ENCODE assay signal across 20 mouse cellular contexts in genomic region chr7:76229311-76229937, GRCm38 (mm10). TPM values are rescaled to one million over a fixed set of nuclear protein-coding genes. Genes with fewer than 3 reads are reported as not detected.
DNase-seq lines count a peak whose midpoint lies in the region; ATAC-seq lines count a peak whose summit lies in the region.
"Had no signal": no experiment of that assay in that cellular context is flagged by ENCODE, and none has a peak within 500 bp of the region (broad histone marks: within the 10 kb centered on the region; RNA-seq: fewer than 3 reads in every experiment).

Agbl1 (plus strand) TSS chr7:76229887.

- H3K27me3 ChIP-seq in embryonic facial prominence, embryonic 12.5 days: no peaks in the 10 kb centered on the region
- H3K27me3 ChIP-seq in embryonic facial prominence, embryonic 10.5 days (replicated peaks; ENCODE audit: low read depth, poor library complexity, severe bottlenecking): no peaks in the 10 kb centered on the region
- no peaks in the 10 kb centered on the region for H3K27me3 ChIP-seq in limb, embryonic 13.5 days
- H3K27me3 ChIP-seq in limb, embryonic 10.5 days (ENCODE audit: low read depth, poor library complexity, severe bottlenecking): no peaks in the 10 kb centered on the region
- H3K27me3 ChIP-seq in hindbrain, embryonic 16.5 days (replicated peaks; ENCODE audit: control insufficient read depth, insufficient read depth, low read length): no peaks in the 10 kb centered on the region
- H3K27me3 ChIP-seq: liver, embryonic 13.5 days; neural tube, embryonic 15.5 days had no signal

- 0 out of 2 replicates have a peak, but pooled peaks have one; percentile 35 for ATAC-seq in embryonic facial prominence, embryonic 12.5 days (ENCODE audit: insufficient number of reproducible peaks, insufficient read depth, low FRiP score, low TSS enrichment)
- ATAC-seq in limb, embryonic 13.5 days (ENCODE audit: low FRiP score, low read depth): peak; percentile 36; the same call in 1 of the 2 replicates
- ATAC-seq in hindbrain, embryonic 16.5 days: peak; percentile 27; the same call in 1 of the 2 replicates

- H3K36me3 ChIP-seq in embryonic facial prominence, embryonic 12.5 days: no peaks in the 10 kb centered on the region
- no peaks in the 10 kb centered on the region for H3K36me3 ChIP-seq in embryonic facial prominence, embryonic 10.5 days (replicated peaks)
- H3K36me3 ChIP-seq in limb, embryonic 13.5 days: no peaks in the 10 kb centered on the region
- H3K36me3 ChIP-seq in limb, embryonic 10.5 days: no peaks in the 10 kb centered on the region
- no peaks in the 10 kb centered on the region for H3K36me3 ChIP-seq in hindbrain, embryonic 16.5 days (ENCODE audit: control insufficient read depth, insufficient read depth, low read length)
- H3K36me3 ChIP-seq: G1E; liver, embryonic 13.5 days; neural tube, embryonic 15.5 days had no signal

- H3K4me3 ChIP-seq in embryonic facial prominence, embryonic 12.5 days: no peak within 1 kb of the TSS
- H3K4me3 ChIP-seq in embryonic facial prominence, embryonic 10.5 days: no peak within 1 kb of the TSS
- H3K4me3 ChIP-seq in limb, embryonic 13.5 days: no peak within 1 kb of the TSS
- H3K4me3 ChIP-seq in limb, embryonic 10.5 days: no peak within 1 kb of the TSS
- no peak within 1 kb of the TSS for H3K4me3 ChIP-seq in hindbrain, embryonic 16.5 days (ENCODE audit: low read length)
- H3K4me3 ChIP-seq: liver, embryonic 13.5 days; myocyte; neural tube, embryonic 15.5 days had no signal

- H3K9me3 ChIP-seq in embryonic facial prominence, embryonic 12.5 days: no peaks in the 10 kb centered on the region
- no peaks in the 10 kb centered on the region for H3K9me3 ChIP-seq in embryonic facial prominence, embryonic 10.5 days
- H3K9me3 ChIP-seq in limb, embryonic 13.5 days: no peaks in the 10 kb centered on the region
- H3K9me3 ChIP-seq in limb, embryonic 10.5 days (replicated peaks): no peaks in the 10 kb centered on the region
- no peaks in the 10 kb centered on the region for H3K9me3 ChIP-seq in hindbrain, embryonic 16.5 days (ENCODE audit: control insufficient read depth, low read length)
- H3K9me3 ChIP-seq: liver, embryonic 13.5 days; neural tube, embryonic 15.5 days had no signal

- H3K4me1 ChIP-seq in embryonic facial prominence, embryonic 12.5 days: no peaks in the 10 kb centered on the region
- peaks cover 10% of the 10 kb centered on the region for H3K4me1 ChIP-seq in embryonic facial prominence, embryonic 10.5 days
- H3K4me1 ChIP-seq in limb, embryonic 13.5 days: no peaks in the 10 kb centered on the region
- peaks cover 12% of the 10 kb centered on the region for H3K4me1 ChIP-seq in limb, embryonic 10.5 days
- no peaks in the 10 kb centered on the region for H3K4me1 ChIP-seq in hindbrain, embryonic 16.5 days (ENCODE audit: control insufficient read depth, insufficient read depth, low read depth, low read length)
- H3K4me1 ChIP-seq: liver, embryonic 13.5 days; neural tube, embryonic 15.5 days had no signal

- 48% methylated on average over 7 of the region's 7 CpGs for WGBS in embryonic facial prominence, embryonic 12.5 days
- WGBS in embryonic facial prominence, embryonic 10.5 days: 58% methylated on average over 7 of the region's 7 CpGs
- WGBS in limb, embryonic 13.5 days: 31% methylated on average over 7 of the region's 7 CpGs
- WGBS in limb, embryonic 10.5 days: 48% methylated on average over 7 of the region's 7 CpGs
- WGBS in hindbrain, embryonic 16.5 days: 65% methylated on average over 7 of the region's 7 CpGs

- H3K27ac ChIP-seq in embryonic facial prominence, embryonic 12.5 days: no peak within 1 kb of the TSS
- H3K27ac ChIP-seq in embryonic facial prominence, embryonic 10.5 days (replicated peaks): no peak within 1 kb of the TSS
- no peak within 1 kb of the TSS for H3K27ac ChIP-seq in limb, embryonic 13.5 days
- H3K27ac ChIP-seq in limb, embryonic 10.5 days: no peak within 1 kb of the TSS
- no peak within 1 kb of the TSS for H3K27ac ChIP-seq in hindbrain, embryonic 16.5 days (ENCODE audit: low read depth, low read length)
- H3K27ac ChIP-seq: liver, embryonic 13.5 days; neural tube, embryonic 15.5 days had no signal

- DNase-seq in embryonic facial prominence, embryonic 10.5 days (ENCODE audit: low spot score): no peak
- no peak for DNase-seq in limb, embryonic 10.5 days (ENCODE audit: low spot score)
- peak; percentile 88 for DNase-seq in gastrocnemius, adult 18-20 months (ENCODE audit: low spot score)
- DNase-seq in left cerebral cortex, postnatal 25 days (ENCODE audit: low spot score in 2 of 2): no peak
- no peak for DNase-seq in urinary bladder, postnatal 25 days (ENCODE audit: low spot score)
- DNase-seq: cerebellum, adult 9-10 months; heart, adult 18-20 months; kidney, adult 8-10 months; left cerebral cortex, postnatal 4 days; liver, embryonic 13.5 days; right cerebral cortex, postnatal 4 days had no signal

- no peak within 1 kb of the TSS for H3K4me2 ChIP-seq in embryonic facial prominence, embryonic 12.5 days (replicated peaks)
- no peak within 1 kb of the TSS for H3K4me2 ChIP-seq in limb, embryonic 13.5 days (replicated peaks)
- no peak within 1 kb of the TSS for H3K4me2 ChIP-seq in hindbrain, embryonic 16.5 days (ENCODE audit: low read length)
- H3K4me2 ChIP-seq: liver, embryonic 13.5 days; neural tube, embryonic 15.5 days had no signal

- H3K9ac ChIP-seq in embryonic facial prominence, embryonic 12.5 days: no peak within 1 kb of the TSS
- no peak within 1 kb of the TSS for H3K9ac ChIP-seq in limb, embryonic 13.5 days
- no peak within 1 kb of the TSS for H3K9ac ChIP-seq in hindbrain, embryonic 16.5 days (ENCODE audit: low read depth, low read length)
- H3K9ac ChIP-seq: liver, embryonic 13.5 days; neural tube, embryonic 15.5 days had no signal

- intact Hi-C loops in left cerebral cortex, postnatal 25 days (cut with DNase I): no loop called here

RNA-seq across cellular contexts. Expression of gene Agbl1, which starts in this region (rescaled TPM):
- 0.08 TPM in 1 of 2 replicates, not detected in the other for polyA plus RNA-seq in embryonic facial prominence, embryonic 12.5 days (2016; fragmentation: Nextera tagmentation; extraction: Ambion mirVana)
- not detected in 2 replicates for polyA plus RNA-seq in embryonic facial prominence, embryonic 10.5 days (2016; fragmentation: Nextera tagmentation; extraction: Ambion mirVana)
- 0.06 and 0.11 TPM in 2 replicates for polyA plus RNA-seq in limb, embryonic 13.5 days (2015; fragmentation: Nextera tagmentation; extraction: Ambion mirVana)
- not detected in 2 replicates for polyA plus RNA-seq in limb, embryonic 10.5 days (2016; fragmentation: Nextera tagmentation; extraction: Ambion mirVana)
- 10 to 100 TPM; 17.0 to 31.2 TPM for total RNA-seq in gastrocnemius, adult 18-20 months (2021)
- polyA plus RNA-seq in hindbrain, embryonic 16.5 days (2015; fragmentation: Nextera tagmentation; extraction: Ambion mirVana): 0.11 and 0.16 TPM in 2 replicates
- under 1 TPM; 0.27 to 0.46 TPM for total RNA-seq in left cerebral cortex, postnatal 25 days (2021)
- total RNA-seq: G1E had no signal
- polyA plus RNA-seq: CD4-positive, CD25-positive, alpha-beta regulatory T cell, adult 4 months; G1E; heart, embryonic 16.5 days; liver, embryonic 13.5 days; lung, embryonic 16.5 days; myocyte had no signal

Comparison
In these comparisons a context has a peak if more than half of its experiments do, and no peak if none do; other contexts are left out.
1. RNA of gene Agbl1 (total RNA-seq): 17.0 to 31.2 TPM in gastrocnemius, adult 18-20 months; 0.27 to 0.46 TPM in left cerebral cortex, postnatal 25 days; every median in the first group is over 10 times any median in the second.
2. Peak in ATAC-seq in embryonic facial prominence, embryonic 12.5 days; RNA of the gene not detected or under 1 TPM.
3. Peak in ATAC-seq in limb, embryonic 13.5 days; RNA of the gene not detected or under 1 TPM.
4. Peak in ATAC-seq in hindbrain, embryonic 16.5 days; RNA of the gene not detected or under 1 TPM.
5. Peak in every context shown above with its lines, with median percentiles within 50 percentile points of each other: ATAC-seq.